Mouse (Mus musculus) ES-E14 (cell line): ENCODE data around the gene Cramp1l. TPM values are rescaled to one million over a fixed set of nuclear protein-coding genes. Genes with fewer than 3 reads are reported as not detected.
"Not testable (repeated sequence)": the region's sequence is repeated elsewhere in the genome, so short reads cannot be mapped to it uniquely, and the experiment has no call there.

Source experiments
- DNase-seq: peaks from one replicate; pipeline ENCODE4 v3.0.0-alpha.2; 2013; ENCODE audit warnings: low read depth, low spot score
- H3K27ac ChIP-seq: 2 replicates; pipeline ENCODE4 v1.5.1; 2012; ENCODE audit warnings: low read depth, mild to moderate bottlenecking, low read length, moderate library complexity, mixed read lengths; ENCODE audit not compliant: poor library complexity, insufficient read depth, severe bottlenecking
- H3K36me3 ChIP-seq: 2 replicates; pipeline ENCODE4 v1.6.1; 2012; ENCODE audit warnings: mild to moderate bottlenecking, low read length, moderate library complexity, mixed read lengths; ENCODE audit not compliant: control insufficient read depth, poor library complexity, insufficient read depth, severe bottlenecking
- H3K4me1 ChIP-seq, 2 experiments: fragments of 150-350 bp in 1 of 2; sonication (generic) in 1 of 2; 2 replicates each; pipeline ENCODE4 v1.6.1; 2012; ENCODE audit warnings: low read length in 2 of 2, mild to moderate bottlenecking in 1 of 2, mixed read lengths in 1 of 2; ENCODE audit not compliant: control insufficient read depth in 2 of 2, insufficient read depth in 2 of 2, poor library complexity in 1 of 2
- H3K4me3 ChIP-seq, 2 experiments: fragments of 150-350 bp in 1 of 2; sonication (generic) in 1 of 2; 2 replicates each; pipeline ENCODE4 v1.5.1; 2012; ENCODE audit warnings: low read length in 2 of 2, low read depth in 1 of 2, mild to moderate bottlenecking in 1 of 2, mixed read lengths in 1 of 2; ENCODE audit not compliant: insufficient read depth in 1 of 2, poor library complexity in 1 of 2, severe bottlenecking in 1 of 2
- H3K9ac ChIP-seq: 2 replicates; pipeline ENCODE4 v1.6.1; 2012; ENCODE audit warnings: low read depth, mild to moderate bottlenecking, low read length, mixed read lengths; ENCODE audit not compliant: poor library complexity, insufficient read depth, severe bottlenecking
- H3K9me3 ChIP-seq: fragments of 150-350 bp; sonication (generic); 2 replicates; pipeline ENCODE4 v1.6.1; 2012; ENCODE audit warnings: low read depth, mild to moderate bottlenecking, low read length; ENCODE audit not compliant: control insufficient read depth, insufficient read depth
- CHD2 ChIP-seq: IDR thresholded peaks from 2 replicates; pipeline ENCODE4 v1.6.1; 2014; ENCODE audit warnings: mild to moderate bottlenecking, low read depth, low read length, inconsistent platforms
- HCFC1 ChIP-seq: IDR thresholded peaks from 2 replicates; pipeline ENCODE4 v1.6.1; 2012; ENCODE audit warnings: low read length, inconsistent platforms, borderline replicate concordance; ENCODE audit not compliant: insufficient read depth
- MAFK ChIP-seq: IDR thresholded peaks from 2 replicates; pipeline ENCODE4 v1.6.1; 2014; ENCODE audit warnings: mild to moderate bottlenecking, low read depth, low read length, inconsistent platforms; ENCODE audit not compliant: insufficient read depth
- ZC3H11A ChIP-seq: IDR thresholded peaks from 2 replicates; pipeline ENCODE4 v1.6.1; 2012; ENCODE audit warnings: low read depth, mild to moderate bottlenecking, inconsistent platforms, low read length, borderline replicate concordance
- ZNF384 ChIP-seq: IDR thresholded peaks from 2 replicates; pipeline ENCODE4 v1.6.1; 2012; ENCODE audit warnings: low read depth, low read length, inconsistent platforms
- in situ Hi-C, 2 experiments: fragments of 600-800 bp; cut with MboI; formaldehyde crosslinking; loops; one replicate each; pipeline ENCODE4 v1.15.1; 2025; ENCODE audit warnings: low sequenced_read_pairs in 2 of 2, inconsistent platforms in 1 of 2; ENCODE audit not compliant: unreplicated experiment in 2 of 2
- total RNA-seq: library from RNA; depleted of rRNA; stranded (reverse); fragments of 300-350 nt; gene quantifications from 2 replicates; pipeline ENCODE4 v1.2.3, GENCODE M21; 2012

Gene Cramp1l
- total RNA-seq, 1 experiment, result 9.1 TPM

DNA sequence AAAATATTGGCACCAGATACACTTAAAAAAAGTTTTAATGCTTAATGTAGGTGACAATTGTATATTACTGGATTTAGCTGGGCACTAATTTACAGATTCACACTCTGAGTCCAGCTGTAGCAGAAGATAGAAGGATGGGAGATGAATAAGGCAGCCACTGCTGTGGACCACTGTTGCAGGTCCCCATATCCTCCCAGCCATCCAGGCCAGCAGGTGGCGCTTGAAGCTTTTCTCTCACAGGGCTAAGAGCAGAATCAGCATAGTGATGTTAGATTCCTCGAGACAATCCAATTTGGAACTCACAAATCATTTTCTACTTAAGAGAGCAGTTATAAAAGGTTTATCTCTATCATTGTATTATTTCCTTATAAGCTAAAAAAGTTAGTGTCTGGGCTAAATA lies 73.1 kb downstream of the Cramp1l start:
- TF ChIP-seq MAFK, result 0 out of 2 replicates have a peak, but pooled peaks have one; percentile 15
- H3K4me1 ChIP-seq, in situ Hi-C loops, H3K27ac ChIP-seq, DNase-seq, H3K4me3 ChIP-seq, H3K9ac ChIP-seq, H3K9me3 ChIP-seq: not testable (repeated sequence)
- peaks cover 27% of the 10 kb centered on the region for H3K36me3 ChIP-seq

GRCm38 (mm10) chr17:24937266-24937665 lies 78.3 kb downstream of the Cramp1l start:
- DNase-seq, result no peak
- Histone ChIP-seq H3K9ac (peak overlapping the region; percentile 41; the same call in 1 of the 2 replicates), H3K36me3 (no peaks in the 10 kb centered on the region; the same call in 1 of the 2 replicates), H3K27ac (no peak overlapping the region), H3K4me3 (peak overlapping the region; percentile 39 to 98), H3K4me1 (0 out of 4 replicates have a peak, but pooled peaks cover 0 to 3% of the 10 kb centered on the region in 2 experiments), H3K9me3 (no peaks in the 10 kb centered on the region)
- in situ Hi-C loops, result no loop called here
- TF ChIP-seq ZC3H11A (no peak), ZNF384 (peak; percentile 51; the same call in 1 of the 2 replicates)

- TF ChIP-seq ZC3H11A, result no peak
- no peak for TF ChIP-seq MAFK
- no peak for TF ChIP-seq CHD2
- TF ChIP-seq ZNF384, result no peak
- TF ChIP-seq HCFC1, result peak; percentile 22; the same call in 1 of the 2 replicates
- H3K4me1 ChIP-seq, result 0 out of 4 replicates have a peak, but pooled peaks cover 0 to 3% of the 10 kb centered on the region in 2 experiments
- peak within 1 kb of the TSS; percentile 83 for H3K9ac ChIP-seq
- peak; percentile 80 for DNase-seq
- no peaks in the 10 kb centered on the region for H3K36me3 ChIP-seq
- no peaks in the 10 kb centered on the region for H3K9me3 ChIP-seq
- H3K4me3 ChIP-seq, result peak within 1 kb of the TSS; percentile 86 to 98
- in situ Hi-C loops, result no loop called here
- H3K27ac ChIP-seq, result no peak within 1 kb of the TSS
These were observed 79.0 kb downstream of the Cramp1l start, which contains the start of gene Mapk8ip3 for GRCm38 (mm10) chr17:24936259-24937237. Mapk8ip3 (minus strand) TSS chr17:24936977.

DNA sequence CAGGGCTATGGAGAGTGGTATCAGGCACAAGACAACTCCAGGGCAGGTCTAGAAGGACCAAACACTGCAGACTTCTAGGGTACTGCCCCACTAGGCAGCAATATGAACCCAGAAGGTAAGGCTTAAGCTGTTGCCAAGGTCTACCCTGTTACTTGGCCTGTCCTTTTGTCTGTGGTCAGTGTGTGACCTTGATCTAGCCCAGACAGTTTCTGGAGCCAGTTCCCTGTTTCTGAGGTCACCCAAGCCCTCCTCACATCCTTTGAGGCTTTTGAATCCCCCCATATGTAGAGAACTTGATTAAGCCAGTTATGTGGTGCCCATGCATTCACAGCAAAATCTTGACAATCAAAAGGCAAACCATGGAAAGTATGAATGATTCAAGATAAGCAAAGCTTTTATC lies 79.9 kb downstream of the Cramp1l start:
- Histone ChIP-seq H3K4me3 (peak overlapping the region in 1 of 2 experiments; percentile 98; a peak in 2 of 4 replicates), H3K9me3 (no peaks in the 10 kb centered on the region), H3K36me3 (no peaks in the 10 kb centered on the region), H3K27ac (no peak overlapping the region), H3K4me1 (0 out of 4 replicates have a peak, but pooled peaks cover 0 to 3% of the 10 kb centered on the region in 2 experiments), H3K9ac (peak overlapping the region; percentile 7; the same call in 1 of the 2 replicates)
- in situ Hi-C loops, result no loop called here
- TF ChIP-seq MAFK, result no peak
- no peak for TF ChIP-seq CHD2
- no peak for TF ChIP-seq HCFC1
- no peak for TF ChIP-seq ZC3H11A
- TF ChIP-seq ZNF384, result no peak
- no peak for DNase-seq
